Mouse (Mus musculus) urinary bladder, adult 2 months (tissue): ENCODE results near the gene Pds5a. TPM values are rescaled to one million over a fixed set of nuclear protein-coding genes. Genes with fewer than 3 reads are reported as not detected.
"Not testable (repeated sequence)": the region's sequence is repeated elsewhere in the genome, so short reads cannot be mapped to it uniquely, and the experiment has no call there.

Experiments
- DNase-seq: peaks from one replicate; pipeline ENCODE4 v3.0.0; 2022; ENCODE audit warnings: low spot score
- polyA plus RNA-seq: library from polyadenylated mRNA; depleted of rRNA; stranded (reverse); fragments of >200 nt; gene quantifications from 2 replicates; pipeline ENCODE4 v1.2.3, GENCODE M21; 2012

The Pds5a gene
- polyA plus RNA-seq, 1 experiment: 65.6 TPM

DNA sequence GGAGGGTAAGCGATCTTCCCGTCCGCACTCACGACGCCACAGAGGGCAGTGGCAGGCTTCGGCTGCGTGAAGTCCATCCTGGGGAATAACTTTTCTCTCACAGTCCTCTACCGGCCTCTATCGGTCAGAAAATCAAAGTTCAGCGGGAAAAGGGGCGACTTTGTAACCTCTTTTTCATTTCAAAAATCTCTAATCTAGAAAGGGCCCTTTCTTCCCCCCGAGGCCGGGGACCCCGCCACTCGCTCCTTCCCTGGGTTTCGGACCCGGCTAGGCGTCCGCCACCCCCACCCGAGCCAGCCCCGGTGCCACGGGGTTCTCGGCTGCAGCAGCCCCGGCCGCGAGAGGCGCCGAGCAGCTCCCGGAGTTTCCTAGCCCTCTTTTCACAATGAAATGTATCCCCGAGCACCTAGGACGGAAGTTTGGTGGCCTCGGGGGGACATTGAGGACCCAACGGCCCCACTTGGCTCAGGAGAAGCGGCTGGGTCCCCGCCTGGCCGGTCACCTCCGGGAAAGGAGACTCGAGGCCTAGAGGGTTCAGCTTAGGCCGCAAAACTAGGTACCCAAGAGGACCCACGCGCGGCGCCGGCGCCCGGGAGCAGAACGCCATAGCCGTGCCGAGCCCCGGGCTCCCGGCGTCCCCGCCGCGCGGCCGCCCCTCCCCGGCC lies 1.1 kb downstream of the Pds5a start:
- peak; percentile 64 for DNase-seq

- DNase-seq: not testable (repeated sequence)
Observed at GRCm38 (mm10) chr5:65694076-65694475, 4.0 kb downstream of the Pds5a start.

DNA sequence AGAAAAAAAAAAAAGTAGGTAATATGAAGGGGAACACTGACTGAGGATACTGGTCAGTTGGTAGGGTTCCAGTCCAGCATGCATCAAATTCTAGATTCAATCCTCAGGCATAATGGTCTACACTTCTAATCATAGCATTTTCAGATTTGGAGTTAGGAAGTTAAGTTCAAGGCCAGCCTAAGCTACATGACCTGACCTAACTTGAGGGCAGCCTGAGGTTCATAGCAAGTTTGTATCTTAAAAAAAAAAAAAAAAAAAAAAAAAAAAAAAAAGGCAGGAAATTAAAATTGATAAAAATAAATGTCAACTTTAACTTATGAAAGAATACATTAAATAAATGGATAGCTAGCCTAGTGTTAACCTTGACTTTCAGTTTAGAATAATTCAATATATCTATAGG lies 5.1 kb downstream of the Pds5a start:
- DNase-seq: no peak

- no peak for DNase-seq
Observed at GRCm38 (mm10) chr5:65688806-65689205, 9.3 kb downstream of the Pds5a start.

- no peak for DNase-seq
Observed at GRCm38 (mm10) chr5:65686806-65687205, 11.3 kb downstream of the Pds5a start.

GRCm38 (mm10) chr5:65678826-65679225 lies 19.2 kb downstream of the Pds5a start:
- no peak for DNase-seq

DNA sequence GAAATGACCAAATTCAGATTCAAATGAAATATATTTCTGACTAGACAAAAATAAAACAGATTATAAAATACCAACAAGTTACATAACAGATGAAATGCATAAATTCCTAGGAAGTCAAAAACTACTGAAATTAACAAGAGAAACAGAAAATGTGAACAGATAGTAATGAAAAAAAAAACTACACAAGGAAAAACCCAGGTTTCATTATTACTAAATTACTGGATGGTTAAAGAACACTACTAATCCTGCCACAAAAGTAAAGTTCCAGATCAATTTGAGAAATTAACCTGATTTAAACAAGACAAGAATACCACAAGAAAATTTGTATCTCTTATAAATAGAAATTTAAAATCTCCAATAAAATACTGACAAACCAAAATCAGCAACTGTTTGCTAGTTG lies 25.9 kb downstream of the Pds5a start:
- no peak for DNase-seq

GRCm38 (mm10) chr5:65667644-65668043 lies 30.4 kb downstream of the Pds5a start:
- DNase-seq: no peak

GRCm38 (mm10) chr5:65665370-65665769 lies 32.7 kb downstream of the Pds5a start:
- DNase-seq: no peak

DNA sequence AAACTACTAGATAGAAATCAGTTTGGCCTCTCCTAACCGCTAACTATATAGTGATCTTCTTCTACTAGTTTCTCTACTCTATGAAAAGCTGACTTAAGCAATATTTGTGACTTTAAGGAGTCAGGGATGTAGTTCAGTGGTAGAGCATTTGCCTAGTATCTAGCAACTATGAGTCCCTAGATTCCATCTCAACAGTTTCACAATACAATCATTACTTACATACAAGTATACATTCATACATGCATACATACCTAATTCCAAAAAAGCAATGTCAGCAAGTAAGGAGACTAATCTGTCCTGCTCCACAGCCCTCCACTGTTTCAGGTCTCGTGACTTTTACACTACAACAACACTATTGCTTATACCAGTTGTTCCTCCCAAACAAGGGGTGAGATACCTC lies 36.1 kb downstream of the Pds5a start:
- DNase-seq: no peak

DNA sequence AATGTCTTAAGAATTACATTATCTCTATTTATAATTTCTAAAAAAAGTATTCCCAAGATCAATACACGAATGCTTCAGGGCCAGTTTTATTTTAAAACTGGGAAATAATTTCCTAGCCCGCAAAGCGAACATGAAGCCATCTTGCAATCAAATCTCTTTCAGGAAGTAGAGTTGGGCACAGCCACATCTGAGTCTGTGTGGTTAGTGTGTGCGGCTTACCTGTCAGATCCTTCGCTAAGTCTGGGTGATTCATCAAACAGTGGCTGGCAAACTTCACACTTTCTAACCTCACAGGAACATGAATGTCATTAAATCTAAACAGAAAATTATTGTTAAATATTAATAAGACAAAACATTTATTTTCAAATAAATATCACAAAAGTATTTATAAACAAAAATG lies 44.3 kb downstream of the Pds5a start:
- DNase-seq: no peak

DNA sequence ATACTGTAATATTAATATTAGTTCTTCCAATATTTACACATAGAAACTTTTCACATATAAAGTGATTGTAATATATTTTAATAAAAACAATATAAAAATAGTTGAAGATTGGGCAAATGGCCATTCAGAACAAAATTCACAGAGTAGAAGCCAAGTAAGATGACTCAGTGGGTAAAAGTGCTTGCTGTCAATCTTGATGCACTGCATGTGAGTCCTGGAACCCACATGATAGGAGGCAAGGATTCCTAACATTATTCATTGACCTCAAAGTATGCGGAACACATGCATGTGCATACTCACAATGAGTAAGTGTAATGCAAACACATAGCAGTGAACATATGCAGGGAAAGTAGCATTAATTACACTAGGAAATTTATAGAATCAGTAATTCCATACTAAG lies 59.2 kb downstream of the Pds5a start:
- no peak for DNase-seq

DNA sequence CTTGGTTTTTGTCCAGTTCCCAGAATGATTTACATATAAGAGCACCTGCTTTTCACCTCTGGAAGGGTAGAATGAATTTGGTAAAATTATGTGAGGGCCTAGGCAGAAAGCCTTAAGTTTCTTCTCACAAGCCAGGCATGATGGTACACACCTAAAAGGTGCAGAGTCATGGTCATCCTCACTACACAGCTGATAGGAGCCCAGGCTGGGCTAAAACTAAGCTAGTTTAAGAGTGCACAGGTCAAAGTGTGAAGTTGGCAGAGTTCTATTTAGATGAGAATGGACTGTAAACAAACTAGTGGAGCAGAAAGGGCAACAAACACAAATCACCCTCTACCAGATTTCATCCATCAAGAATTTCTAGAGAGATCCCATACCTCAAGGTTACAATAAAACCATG lies 73.7 kb downstream of the Pds5a start:
- no peak for DNase-seq

DNA sequence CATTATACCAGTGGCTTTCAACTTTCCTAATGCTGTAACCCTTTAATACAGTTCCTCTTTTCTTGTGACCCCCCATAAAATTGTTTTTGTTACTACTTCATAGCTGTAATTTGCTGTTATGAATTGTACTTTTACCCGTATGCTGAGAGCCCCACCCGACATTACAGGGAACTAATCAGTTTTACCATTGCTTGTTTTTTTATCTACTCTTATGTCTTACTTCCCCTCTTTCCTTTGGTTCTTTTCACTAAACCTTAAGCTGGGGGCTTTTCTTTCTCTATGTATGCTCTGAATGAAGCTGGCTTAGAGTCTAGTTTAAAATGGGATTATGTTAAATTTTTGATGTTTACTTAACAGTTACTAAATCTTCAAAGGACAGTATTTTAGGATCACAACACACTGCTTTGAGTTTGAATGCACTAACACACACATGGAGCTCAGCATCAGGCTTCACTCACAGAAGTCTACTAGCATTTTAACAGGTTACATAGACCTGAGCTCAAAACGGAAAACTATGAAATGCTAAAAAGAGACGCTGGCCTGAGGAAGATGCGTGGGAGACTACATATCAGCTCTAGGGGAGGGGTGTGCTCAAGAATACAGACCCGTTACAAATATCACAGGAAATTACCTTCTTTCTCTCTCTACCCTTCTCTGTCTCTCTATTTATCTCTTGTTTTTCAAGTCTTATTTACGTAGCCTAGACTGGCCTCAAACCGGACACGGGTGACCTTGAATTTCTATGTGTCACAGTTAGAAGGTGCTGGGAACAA lies 84.7 kb downstream of the Pds5a start:
- DNase-seq: no peak

DNA sequence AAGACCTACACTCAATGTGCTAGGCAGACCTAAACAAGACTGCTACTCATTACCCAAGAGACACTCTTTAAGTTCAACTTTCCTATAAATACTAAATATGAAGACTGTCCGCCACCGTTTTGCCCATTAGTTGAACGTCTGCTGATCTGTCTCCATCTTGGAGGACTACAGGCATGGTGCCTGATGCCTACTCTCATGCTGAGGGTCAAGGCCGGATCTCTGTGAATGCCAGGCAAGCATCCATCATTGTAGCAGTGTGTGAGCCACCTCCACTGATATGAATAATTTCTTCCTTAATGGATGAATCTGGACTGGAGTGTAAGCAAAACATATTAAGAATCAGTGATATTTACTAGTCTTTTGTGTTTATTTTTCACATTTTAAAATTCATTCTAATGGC lies 87.5 kb downstream of the Pds5a start:
- no peak for DNase-seq

DNA sequence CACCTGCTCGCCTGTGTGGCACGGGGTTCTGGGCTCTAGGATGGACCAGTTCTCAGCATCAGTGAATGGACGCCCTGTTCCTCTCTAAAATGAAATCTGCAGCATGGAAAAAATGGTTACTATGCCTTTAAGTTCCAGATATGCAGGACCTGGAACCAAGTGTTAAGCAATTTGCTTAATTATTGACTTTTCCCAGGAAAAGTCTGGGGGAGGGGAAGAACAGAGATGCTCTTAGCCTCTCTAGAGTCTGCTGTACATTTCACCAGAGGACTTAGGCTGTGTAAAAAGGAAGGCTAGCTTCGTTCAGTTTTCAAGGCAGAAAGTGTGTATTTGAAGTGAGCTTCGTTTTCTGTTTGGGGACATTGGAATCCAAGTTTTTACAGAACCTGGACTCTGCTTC lies 88.3 kb downstream of the Pds5a start:
- no peak for DNase-seq

GRCm38 (mm10) chr5:65606820-65607219 lies 91.3 kb downstream of the Pds5a start:
- DNase-seq: no peak

GRCm38 (mm10) chr5:65599681-65600080 lies 98.4 kb downstream of the Pds5a start:
- no peak for DNase-seq

GRCm38 (mm10) chr5:65592421-65592820 lies 105.7 kb downstream of the Pds5a start:
- DNase-seq: no peak

- no peak for DNase-seq
Observed at GRCm38 (mm10) chr5:65590199-65590598, 107.9 kb downstream of the Pds5a start.

- DNase-seq: no peak
Observed at GRCm38 (mm10) chr5:65586291-65586690, 111.8 kb downstream of the Pds5a start.

- DNase-seq: no peak
Observed at GRCm38 (mm10) chr5:65578545-65578944, 119.5 kb downstream of the Pds5a start.

GRCm38 (mm10) chr5:65575896-65576295 lies 122.2 kb downstream of the Pds5a start:
- no peak for DNase-seq

DNA sequence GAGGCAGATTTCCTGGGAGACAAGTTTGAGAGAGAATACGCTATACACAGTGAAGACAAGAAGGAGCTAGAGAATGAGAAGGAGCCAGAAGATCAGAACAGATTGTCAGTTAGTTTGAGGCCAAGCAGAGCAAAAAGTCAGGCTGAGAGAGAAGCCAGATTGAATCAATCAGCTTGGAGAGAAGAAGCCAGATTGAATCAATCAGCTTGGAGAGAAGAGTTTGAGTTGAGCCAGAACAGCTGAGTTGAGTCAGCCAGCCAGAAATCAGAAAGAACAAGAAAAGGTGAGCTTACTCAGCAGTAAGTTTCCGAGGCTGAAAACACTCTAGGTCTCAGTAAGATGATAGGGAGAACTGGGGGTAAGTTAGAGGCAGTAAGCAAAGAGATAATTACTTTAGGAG lies 123.2 kb downstream of the Pds5a start:
- no peak for DNase-seq
